Mouse (Mus musculus): ENCODE measurements around the gene Cpeb3.
A peak's percentile ranks its signal among the peaks of the same experiment; 100 is the strongest.

DNA sequence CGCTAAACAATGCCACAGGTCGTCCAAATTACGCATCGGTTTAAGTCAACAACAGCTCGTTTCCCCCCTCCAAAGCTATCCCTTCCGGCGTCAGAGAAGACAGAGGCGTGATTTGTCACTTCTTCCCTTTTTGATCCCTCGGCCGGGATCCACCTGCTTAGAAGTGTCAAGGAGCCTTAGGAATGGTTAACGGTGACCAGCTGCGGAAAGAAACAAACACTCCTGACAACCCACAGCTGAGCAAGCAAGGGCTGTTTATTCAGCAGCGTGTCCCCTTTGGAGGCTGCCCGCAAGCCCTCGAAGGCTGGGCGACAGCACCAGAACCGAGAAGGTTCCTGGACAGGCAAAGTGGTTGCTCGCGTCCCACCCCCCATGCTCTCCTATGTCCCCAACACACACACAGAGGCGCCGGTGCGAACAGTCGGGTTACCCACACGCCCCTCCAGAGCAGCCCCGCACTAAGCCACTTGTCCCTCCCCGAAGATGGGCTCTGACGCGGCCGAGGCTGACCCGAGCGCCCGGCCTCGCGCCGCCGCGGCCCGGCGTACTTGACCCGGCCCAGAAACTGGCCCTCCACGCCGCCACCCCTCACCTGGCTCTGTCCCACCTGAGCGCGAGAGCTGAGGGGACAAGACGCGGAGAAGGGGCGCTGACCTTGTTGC is 1.6 kb downstream of the Cpeb3 start:
- TF ChIP-seq POLR2A (IDR thresholded peaks at IDR 0.05; ENCODE audit: low read depth, low read length) (0 out of 2 replicates have a peak, but pooled peaks have one; percentile 20), CTCF (IDR thresholded peaks at IDR 0.05; ENCODE audit: borderline replicate concordance, insufficient read depth, low read length) (no peak)
